Mouse (Mus musculus): ENCODE data around the gene Cyp4f14. TPM values are rescaled to one million over a fixed set of nuclear protein-coding genes. Genes with fewer than 3 reads are reported as not detected.

Gene Cyp4f14
- polyA plus RNA-seq (2014; fragmentation: Nextera tagmentation; extraction: Ambion mirVana): not detected in 2 replicates

DNA sequence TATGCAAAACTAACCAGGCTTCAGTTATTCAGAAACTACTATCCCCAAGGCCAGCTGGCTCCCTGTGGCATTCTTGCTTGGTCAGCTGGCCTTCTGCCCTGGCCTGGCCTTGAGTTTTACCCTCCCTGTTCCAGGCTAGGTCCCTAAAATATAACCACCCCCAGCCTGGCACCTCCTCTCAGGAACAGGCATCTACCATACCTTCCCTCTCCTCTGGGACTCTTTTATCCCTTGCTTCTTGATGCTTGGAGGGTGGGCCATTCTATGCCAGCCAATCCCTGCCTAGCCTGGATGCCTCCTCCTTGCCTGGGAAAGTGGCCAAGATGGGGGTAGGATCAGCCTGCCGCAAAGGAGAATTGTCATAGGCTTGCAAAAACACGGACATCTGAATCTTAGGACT is at the start of gene Cyp4f14:
TSS of gene Cyp4f14 (minus strand) at position 212 of the 400 bp plus-strand sequence.
- Histone ChIP-seq H3K4me3 (ENCODE audit: low read depth, low read length) (no peak within 1 kb of the TSS), H3K9me3 (ENCODE audit: low read depth, low read length) (no peaks in the 10 kb centered on the region), H3K4me1 (ENCODE audit: insufficient read depth) (no peaks in the 10 kb centered on the region), H3K4me2 (no peak within 1 kb of the TSS), H3K36me3 (ENCODE audit: insufficient read depth) (no peaks in the 10 kb centered on the region), H3K27ac (ENCODE audit: low read depth) (no peak within 1 kb of the TSS), H3K9ac (no peak within 1 kb of the TSS), H3K27me3 (ENCODE audit: insufficient read depth, low read length) (no peaks in the 10 kb centered on the region)
- WGBS: 63% methylated on average over 2 of the region's 2 CpGs
- ATAC-seq (ENCODE audit: insufficient read depth) (no peak), DNase-seq (peak; percentile 3)
- TF ChIP-seq CTCF (IDR thresholded peaks at IDR 0.05; ENCODE audit: low read depth): no peak

DNA sequence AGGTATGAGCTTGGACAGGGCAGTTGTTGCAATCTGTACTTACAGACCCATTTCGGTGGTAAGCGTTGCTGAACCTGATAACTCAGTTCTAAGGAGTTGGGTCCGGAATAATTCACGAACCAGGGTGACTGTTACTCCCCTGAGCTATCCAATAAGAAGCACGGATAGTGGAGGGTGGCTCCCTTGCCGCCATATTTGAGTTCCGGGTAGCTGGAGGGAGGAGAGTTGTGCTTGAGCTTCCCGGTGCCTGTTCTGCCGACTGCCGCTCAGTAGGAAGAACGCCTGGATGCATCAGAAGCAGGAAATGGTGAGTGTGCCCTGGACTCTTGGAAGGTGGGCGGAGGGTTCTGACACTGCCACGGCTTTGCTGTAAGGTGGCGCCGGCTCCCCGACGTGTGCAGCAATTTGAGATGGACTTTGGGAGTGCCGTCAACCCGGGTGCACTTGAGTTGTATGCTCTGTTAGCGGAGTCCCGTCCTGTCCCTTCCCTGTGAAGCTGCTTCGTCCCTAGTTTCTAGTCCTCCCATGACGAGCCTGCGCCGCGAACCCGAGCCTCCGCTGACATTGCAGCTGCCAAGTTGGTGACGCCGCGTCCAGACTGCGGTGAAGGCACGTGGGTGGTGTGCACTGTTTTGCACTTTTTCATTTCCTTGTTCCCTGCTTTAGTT is 48.6 kb upstream of the Cyp4f14 start, which contains the start of gene Zfp472:
TSS of gene Zfp472 (plus strand) at position 192 of the 668 bp plus-strand sequence.
- no peak for TF ChIP-seq CTCF (IDR thresholded peaks at IDR 0.05; ENCODE audit: low read depth)
- Histone ChIP-seq H3K27ac (ENCODE audit: low read depth) (peak within 1 kb of the TSS; percentile 93), H3K4me2 (peak within 1 kb of the TSS; percentile 84), H3K4me1 (ENCODE audit: insufficient read depth) (peaks cover 15% of the 10 kb centered on the region), H3K9me3 (ENCODE audit: low read depth, low read length) (no peaks in the 10 kb centered on the region), H3K36me3 (ENCODE audit: insufficient read depth) (no peaks in the 10 kb centered on the region), H3K27me3 (ENCODE audit: insufficient read depth, low read length) (no peaks in the 10 kb centered on the region), H3K9ac (peak within 1 kb of the TSS; percentile 76), H3K4me3 (ENCODE audit: low read depth, low read length) (peak within 1 kb of the TSS; percentile 80)
- under 1% methylated on average over 33 of the region's 33 CpGs for WGBS
- peak; percentile 97 for DNase-seq
- peak; percentile 100 for ATAC-seq (ENCODE audit: insufficient read depth)

DNA sequence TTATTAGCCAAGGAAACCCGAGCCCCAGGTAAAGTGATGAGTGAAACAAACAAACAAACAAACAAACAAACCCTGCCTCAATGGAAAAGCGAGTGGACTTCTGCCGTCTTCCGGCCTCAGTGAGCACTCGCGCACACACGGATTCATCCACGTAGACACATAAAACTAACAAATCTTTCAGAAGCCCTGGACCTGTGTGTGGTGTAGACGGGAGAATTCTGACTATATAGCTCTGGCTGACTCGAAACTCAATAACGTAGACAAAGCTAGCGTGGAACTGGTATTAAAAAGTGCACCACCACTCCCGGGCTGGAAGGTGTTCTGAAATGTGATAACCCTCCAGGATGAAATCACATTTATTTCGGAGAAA is 48.1 kb upstream of the Cyp4f14 start:
- under 1% methylated on average over 14 of the region's 14 CpGs for WGBS
- H3K4me3 ChIP-seq (ENCODE audit: low read depth, low read length): peak overlapping the region; percentile 80
- H3K27ac ChIP-seq (ENCODE audit: low read depth): peak overlapping the region; percentile 93
- H3K9ac ChIP-seq: peak overlapping the region; percentile 76
- H3K4me2 ChIP-seq: peak overlapping the region; percentile 84
- peaks cover 15% of the 10 kb centered on the region for H3K4me1 ChIP-seq (ENCODE audit: insufficient read depth)
- H3K9me3 ChIP-seq (ENCODE audit: low read depth, low read length): no peaks in the 10 kb centered on the region
- DNase-seq (no peak), ATAC-seq (ENCODE audit: insufficient read depth) (peak; percentile 59)
- H3K27me3 ChIP-seq (ENCODE audit: insufficient read depth, low read length): no peaks in the 10 kb centered on the region
- no peak for TF ChIP-seq CTCF (IDR thresholded peaks at IDR 0.05; ENCODE audit: low read depth)
- H3K36me3 ChIP-seq (ENCODE audit: insufficient read depth): no peaks in the 10 kb centered on the region

DNA sequence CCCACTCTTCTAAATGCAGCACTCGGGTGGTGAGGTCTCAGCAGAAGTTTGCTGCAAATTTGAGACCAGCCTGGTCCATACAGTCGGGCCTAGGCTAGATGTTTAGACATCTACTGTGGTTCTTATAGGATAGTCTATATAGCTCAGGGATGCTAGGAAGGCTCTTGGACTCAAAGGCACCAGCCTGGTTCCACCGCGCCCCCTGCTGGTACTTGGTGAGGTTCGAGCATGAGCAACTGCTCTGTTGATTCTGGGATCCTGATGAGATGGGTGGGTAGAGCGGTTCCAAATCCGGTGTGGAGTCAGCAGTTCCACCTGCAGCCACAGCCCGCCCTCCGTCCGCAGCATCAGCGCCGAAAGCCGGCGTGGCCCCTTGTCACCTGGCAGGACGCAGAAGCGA is 34.3 kb upstream of the Cyp4f14 start:
- ATAC-seq (ENCODE audit: insufficient read depth) (no peak), DNase-seq (peak; percentile 87)
- Histone ChIP-seq H3K36me3 (ENCODE audit: insufficient read depth) (no peaks in the 10 kb centered on the region), H3K4me3 (ENCODE audit: low read depth, low read length) (no peak overlapping the region), H3K27me3 (ENCODE audit: insufficient read depth, low read length) (no peaks in the 10 kb centered on the region), H3K9me3 (ENCODE audit: low read depth, low read length) (no peaks in the 10 kb centered on the region), H3K4me1 (ENCODE audit: insufficient read depth) (0 out of 2 replicates have a peak, but pooled peaks cover 4% of the 10 kb centered on the region), H3K9ac (no peak overlapping the region), H3K4me2 (no peak overlapping the region), H3K27ac (ENCODE audit: low read depth) (no peak overlapping the region)
- peak; percentile 80 for TF ChIP-seq CTCF (IDR thresholded peaks at IDR 0.05; ENCODE audit: low read depth)
- WGBS: 38% methylated on average over 16 of the region's 16 CpGs

DNA sequence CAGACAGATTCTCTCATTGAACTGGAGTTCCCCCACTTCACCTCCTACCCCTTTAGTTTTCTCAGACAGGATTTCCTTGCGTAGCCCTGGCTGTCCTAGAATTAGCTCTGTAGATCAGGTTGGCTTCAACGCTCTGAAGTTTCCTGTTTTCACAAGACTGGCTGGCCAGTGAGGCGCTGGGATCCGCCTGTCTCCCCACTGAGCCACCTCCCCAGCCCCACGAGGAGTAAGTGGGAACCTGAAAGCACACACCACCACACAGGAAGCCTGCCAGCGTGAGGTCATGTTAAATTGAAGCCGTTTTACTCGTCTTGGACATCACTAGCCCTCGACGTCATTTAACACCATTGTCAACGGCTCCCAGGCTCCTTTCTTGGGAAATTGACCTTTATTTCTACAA is 33.9 kb upstream of the Cyp4f14 start:
- no peak for TF ChIP-seq CTCF (IDR thresholded peaks at IDR 0.05; ENCODE audit: low read depth)
- no peak for DNase-seq

DNA sequence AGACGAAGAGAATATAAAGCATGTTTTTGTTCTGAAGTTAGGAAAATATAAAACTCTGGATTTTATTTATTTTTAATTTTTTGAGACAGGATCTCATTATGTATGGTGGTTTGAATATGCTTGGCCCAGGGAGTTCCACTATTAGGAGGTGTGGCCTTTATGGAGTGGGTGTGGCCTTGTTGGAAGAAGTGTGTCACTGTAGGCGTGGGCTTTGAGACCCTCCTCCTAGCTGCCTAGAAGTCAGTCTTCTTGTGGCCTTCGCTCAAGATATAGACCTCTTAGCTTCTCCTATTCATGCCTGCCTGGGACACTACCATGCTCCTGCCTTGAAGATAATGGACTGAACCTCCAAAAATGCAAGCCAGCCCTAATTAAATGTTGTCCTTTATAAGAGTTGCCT is 33.0 kb upstream of the Cyp4f14 start:
- H3K4me3 ChIP-seq (ENCODE audit: low read depth, low read length): no peak overlapping the region
- TF ChIP-seq CTCF (IDR thresholded peaks at IDR 0.05; ENCODE audit: low read depth): no peak
- WGBS: 86% methylated on average over 3 of the region's 3 CpGs
- no peaks in the 10 kb centered on the region for H3K27me3 ChIP-seq (ENCODE audit: insufficient read depth, low read length)
- H3K36me3 ChIP-seq (ENCODE audit: insufficient read depth): no peaks in the 10 kb centered on the region
- no peak overlapping the region for H3K27ac ChIP-seq (ENCODE audit: low read depth)
- H3K4me1 ChIP-seq (ENCODE audit: insufficient read depth): 0 out of 2 replicates have a peak, but pooled peaks cover 4% of the 10 kb centered on the region
- H3K4me2 ChIP-seq: no peak overlapping the region
- H3K9ac ChIP-seq: no peak overlapping the region
- no peak for ATAC-seq (ENCODE audit: insufficient read depth)
- no peaks in the 10 kb centered on the region for H3K9me3 ChIP-seq (ENCODE audit: low read depth, low read length)
- no peak for DNase-seq

More for the DNA sequence above, 33.9 kb upstream of the Cyp4f14 start:
- H3K27me3 ChIP-seq (ENCODE audit: insufficient read depth, low read length): no peaks in the 10 kb centered on the region
- 0 out of 2 replicates have a peak, but pooled peaks cover 4% of the 10 kb centered on the region for H3K4me1 ChIP-seq (ENCODE audit: insufficient read depth)
- H3K9ac ChIP-seq: no peak overlapping the region
- no peaks in the 10 kb centered on the region for H3K36me3 ChIP-seq (ENCODE audit: insufficient read depth)
- WGBS: 77% methylated on average over 11 of the region's 11 CpGs
- H3K4me3 ChIP-seq (ENCODE audit: low read depth, low read length): no peak overlapping the region
- H3K9me3 ChIP-seq (ENCODE audit: low read depth, low read length): no peaks in the 10 kb centered on the region
- H3K27ac ChIP-seq (ENCODE audit: low read depth): no peak overlapping the region
- no peak overlapping the region for H3K4me2 ChIP-seq
- no peak for ATAC-seq (ENCODE audit: insufficient read depth)

DNA sequence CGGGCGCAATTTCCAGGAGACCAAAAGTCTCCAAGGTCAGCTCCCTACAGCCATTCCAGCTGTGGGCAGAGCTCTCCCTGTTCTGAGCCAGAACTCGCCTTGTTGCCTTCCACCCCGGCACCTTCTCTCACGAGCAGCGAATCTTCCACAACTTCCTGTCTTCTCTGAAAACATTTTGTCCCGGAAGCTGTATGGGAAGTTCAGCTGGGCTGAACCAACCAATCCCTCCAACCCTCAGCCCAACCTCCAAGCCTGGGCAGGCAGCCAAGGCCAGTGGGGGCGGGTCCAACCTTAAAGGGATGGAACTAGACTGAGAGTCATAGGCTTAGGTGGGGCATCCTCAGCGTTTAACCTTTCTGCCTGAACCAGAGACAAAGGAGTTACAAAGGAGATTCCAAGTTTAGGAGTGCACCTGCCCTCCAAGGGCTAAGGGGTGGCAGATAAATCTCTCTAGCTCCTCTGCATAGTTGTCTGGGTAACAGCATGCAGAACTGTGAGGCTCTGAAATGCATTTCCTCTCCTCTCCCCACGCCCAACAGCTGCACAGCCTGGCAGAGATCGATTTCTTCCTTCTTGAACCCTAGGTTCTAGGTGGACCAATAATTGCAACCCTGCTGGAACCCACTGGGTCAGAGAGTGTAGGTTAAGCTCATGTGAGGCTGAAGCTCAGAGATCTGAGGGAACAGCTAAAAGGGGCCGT is 30.2 kb upstream of the Cyp4f14 start, which contains the start of gene Cyp4f13:
TSS of gene Cyp4f13 (minus strand) at position 188 of the 700 bp plus-strand sequence.
- H3K4me2 ChIP-seq: peak within 1 kb of the TSS; percentile 86
- 18% methylated on average over 12 of the region's 12 CpGs for WGBS
- no peaks in the 10 kb centered on the region for H3K9me3 ChIP-seq (ENCODE audit: low read depth, low read length)
- peak; percentile 98 for DNase-seq
- H3K27me3 ChIP-seq (ENCODE audit: insufficient read depth, low read length): no peaks in the 10 kb centered on the region
- H3K4me1 ChIP-seq (ENCODE audit: insufficient read depth): 0 out of 2 replicates have a peak, but pooled peaks cover 4% of the 10 kb centered on the region
- H3K27ac ChIP-seq (ENCODE audit: low read depth): peak within 1 kb of the TSS; percentile 82
- peak within 1 kb of the TSS; percentile 62 for H3K4me3 ChIP-seq (ENCODE audit: low read depth, low read length)
- H3K36me3 ChIP-seq (ENCODE audit: insufficient read depth): no peaks in the 10 kb centered on the region
- ATAC-seq (ENCODE audit: insufficient read depth): peak; percentile 99
- TF ChIP-seq CTCF (IDR thresholded peaks at IDR 0.05; ENCODE audit: low read depth): no peak
- H3K9ac ChIP-seq: peak within 1 kb of the TSS; percentile 67
